Mouse (Mus musculus) embryonic fibroblast, embryonic 13.5 days (primary cell): Measurements from ENCODE around the gene Fgd5.

ENCODE experiments used
- CTCF ChIP-seq: IDR thresholded peaks from 2 replicates; pipeline ENCODE4 v1.5.1; 2011; ENCODE audit warnings: mild to moderate bottlenecking, control low read depth, low read length, moderate library complexity, borderline replicate concordance; ENCODE audit not compliant: insufficient read depth
- POLR2A ChIP-seq: IDR thresholded peaks from 2 replicates; pipeline ENCODE4 v1.6.1; 2011; ENCODE audit warnings: low read depth, mild to moderate bottlenecking, control low read depth, low read length, moderate library complexity

DNA sequence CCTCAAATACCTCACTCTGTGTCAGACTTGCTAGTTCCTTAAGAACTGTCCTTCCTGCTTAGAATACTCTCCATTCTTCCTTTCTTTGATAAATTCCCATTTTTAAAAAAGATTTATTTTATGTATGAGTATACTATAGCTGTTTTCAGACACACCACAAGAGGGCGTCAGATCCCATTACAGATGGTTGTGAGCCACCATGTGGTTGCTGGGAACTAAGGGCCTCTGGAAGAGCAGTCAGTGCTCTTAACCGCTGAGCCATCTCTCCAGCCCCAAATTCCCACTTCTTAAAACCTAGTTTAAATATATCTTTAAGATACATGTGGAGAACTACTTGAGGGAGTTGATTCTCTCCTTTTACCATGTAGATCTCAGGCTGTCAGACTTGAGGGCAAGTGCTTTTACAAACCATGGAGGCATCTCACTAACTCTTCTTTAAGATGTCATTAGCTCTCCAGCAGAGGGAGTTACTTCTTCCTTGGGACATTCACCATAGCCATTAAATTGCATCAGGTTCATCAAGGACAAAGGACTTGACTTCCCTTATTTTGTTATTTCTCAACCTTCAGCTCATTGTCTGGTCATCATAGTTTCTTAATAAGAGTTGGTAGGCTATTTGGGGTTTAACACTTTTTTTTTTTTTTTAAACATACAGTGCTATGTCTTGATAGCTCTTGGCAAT, 122.1 kb downstream of the Fgd5 start:
- TF ChIP-seq CTCF (no peak), POLR2A (no peak)
